Mouse (Mus musculus) CD8-positive naive resting alpha-beta T cell, adult 2 months (primary cell): ENCODE measurements around the gene Fars2.

Experiments
- DNase-seq, 2 experiments: peaks; one replicate each; pipeline ENCODE4 v3.0.0; 2022; ENCODE audit warnings: low read depth in 2 of 2, low spot score in 2 of 2

The Fars2 gene

DNA sequence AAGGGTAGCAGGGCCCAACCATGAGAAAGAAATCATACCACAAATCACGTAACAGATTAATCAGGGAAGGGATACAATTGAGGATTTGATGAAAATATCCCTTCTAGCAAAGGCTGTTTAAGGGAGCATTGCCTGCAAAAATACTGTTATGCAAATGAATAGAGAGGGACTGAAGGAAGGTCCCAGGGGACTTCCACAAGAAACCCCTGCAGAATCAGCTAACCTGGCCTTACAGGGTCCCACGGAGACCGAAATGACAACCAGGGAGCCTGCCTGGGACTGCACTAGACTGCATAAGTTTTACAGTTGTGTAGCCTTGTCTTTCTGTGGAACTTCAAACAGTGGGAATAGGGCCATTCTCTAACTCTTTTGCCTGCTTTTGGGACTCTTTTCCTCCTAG lies 98.8 kb downstream of the Fars2 start:
- no peak for DNase-seq

DNA sequence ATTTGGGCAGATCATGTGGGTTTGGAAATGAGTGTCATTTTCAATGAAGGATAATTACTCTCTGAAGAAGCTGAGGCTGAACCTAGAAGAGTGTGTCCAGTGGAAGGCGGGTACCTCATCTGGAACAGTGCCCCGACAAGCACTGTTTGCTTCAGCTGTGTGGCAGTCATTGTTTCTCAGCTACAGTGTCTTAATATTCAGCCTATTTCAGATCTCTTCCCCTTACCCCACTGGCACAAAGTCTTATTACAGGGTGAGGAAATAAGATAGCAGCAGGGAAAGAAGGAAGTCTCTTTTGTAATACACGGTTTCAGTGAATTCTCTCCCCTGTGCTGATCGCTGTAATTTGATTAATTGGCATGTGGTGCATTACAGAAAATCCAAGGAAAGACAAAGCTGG lies 101.1 kb downstream of the Fars2 start:
- DNase-seq, result no peak

DNA sequence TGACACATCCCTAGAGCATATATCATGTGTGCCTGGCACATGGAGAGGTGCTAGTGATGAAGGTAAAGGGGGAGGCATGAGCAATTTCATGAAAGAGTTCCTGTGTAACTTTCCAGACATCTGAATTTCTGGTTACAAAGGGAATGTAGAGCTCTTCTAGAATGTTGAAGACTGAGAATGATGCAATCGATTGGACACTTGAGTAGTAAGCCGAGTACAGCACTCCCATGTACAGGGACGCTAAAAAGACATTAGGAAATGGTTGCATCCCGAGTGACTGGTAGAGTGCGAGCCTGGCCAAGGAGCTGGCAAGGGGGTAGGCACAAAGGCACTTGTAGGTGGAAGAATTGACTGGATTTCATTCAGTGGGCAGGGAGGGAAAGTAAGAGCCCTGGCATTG lies 102.3 kb downstream of the Fars2 start:
- DNase-seq, result no peak

DNA sequence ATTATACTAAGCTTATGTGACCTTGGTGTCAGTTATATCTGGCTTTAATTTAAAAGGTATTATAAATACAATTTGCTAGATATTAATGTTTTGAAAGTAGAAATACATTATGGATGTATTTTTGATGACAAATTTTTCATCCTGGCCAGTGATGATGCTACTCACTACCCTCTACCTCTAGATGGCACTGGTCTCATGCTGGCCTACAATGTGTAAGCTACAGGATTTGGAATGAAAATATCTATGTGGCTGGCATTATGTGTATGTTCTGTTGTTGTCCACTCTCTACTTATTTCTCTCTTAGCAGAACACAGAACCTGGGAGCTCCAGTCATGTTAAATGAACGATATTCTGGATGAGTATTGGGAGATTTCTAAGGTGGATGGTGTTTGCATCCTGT lies 104.7 kb downstream of the Fars2 start:
- DNase-seq, result no peak

DNA sequence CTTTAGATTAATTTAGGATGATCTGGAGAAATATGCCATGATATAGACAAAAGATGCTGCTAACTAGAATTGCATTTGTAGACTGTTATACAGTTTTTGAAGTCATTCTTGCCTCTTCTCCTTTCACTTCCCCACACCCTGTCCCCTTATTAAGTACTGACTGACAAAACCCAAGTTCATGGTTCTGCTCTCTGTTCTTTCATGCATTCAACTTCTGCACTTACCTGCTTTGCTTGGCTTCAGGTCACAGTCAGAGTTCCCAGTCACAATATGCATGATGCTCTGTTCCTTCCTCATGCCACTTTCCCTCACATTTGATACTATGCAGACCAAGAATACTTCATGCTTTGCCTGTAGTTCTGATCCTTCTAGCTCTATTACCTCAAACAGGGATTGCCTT lies 105.5 kb downstream of the Fars2 start:
- DNase-seq, result no peak

DNA sequence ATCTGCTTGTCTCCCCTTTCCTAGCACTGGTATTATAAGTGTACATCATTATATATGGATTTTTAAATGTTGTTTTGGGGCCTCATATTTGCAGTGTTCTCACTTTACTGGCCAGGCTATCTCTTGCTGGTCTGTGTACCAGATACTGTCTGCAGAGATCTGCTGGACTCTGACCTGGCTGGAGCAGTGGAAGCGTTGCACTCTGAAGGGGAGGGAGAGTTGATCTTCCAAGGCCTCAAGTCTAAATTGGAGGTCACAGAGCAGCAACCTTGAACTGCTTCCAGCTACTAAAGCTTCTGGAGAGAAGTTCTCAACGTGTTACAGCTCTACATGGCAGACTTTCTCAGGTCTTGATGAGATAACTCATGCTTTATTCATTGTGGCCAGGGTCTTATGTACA lies 107.2 kb downstream of the Fars2 start:
- no peak for DNase-seq

DNA sequence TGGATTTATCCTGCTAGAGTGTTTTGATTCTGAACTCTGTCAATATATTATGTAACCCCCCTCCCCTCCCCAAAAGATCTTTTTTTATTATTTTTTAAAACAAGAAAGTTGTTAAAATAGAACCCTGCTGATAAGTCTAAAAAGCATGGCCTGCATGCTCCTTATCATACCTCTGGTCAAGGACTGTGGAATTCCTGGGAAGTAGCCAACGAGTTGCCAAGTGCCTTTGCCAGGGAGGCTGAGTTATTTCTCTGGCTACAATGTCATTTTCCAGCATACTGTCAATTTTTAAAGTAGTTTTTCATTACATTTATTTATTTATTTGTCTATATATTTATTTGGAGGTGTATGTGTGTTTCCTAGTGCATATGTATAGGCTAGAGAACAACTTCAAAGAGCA lies 125.0 kb downstream of the Fars2 start:
- no peak for DNase-seq

DNA sequence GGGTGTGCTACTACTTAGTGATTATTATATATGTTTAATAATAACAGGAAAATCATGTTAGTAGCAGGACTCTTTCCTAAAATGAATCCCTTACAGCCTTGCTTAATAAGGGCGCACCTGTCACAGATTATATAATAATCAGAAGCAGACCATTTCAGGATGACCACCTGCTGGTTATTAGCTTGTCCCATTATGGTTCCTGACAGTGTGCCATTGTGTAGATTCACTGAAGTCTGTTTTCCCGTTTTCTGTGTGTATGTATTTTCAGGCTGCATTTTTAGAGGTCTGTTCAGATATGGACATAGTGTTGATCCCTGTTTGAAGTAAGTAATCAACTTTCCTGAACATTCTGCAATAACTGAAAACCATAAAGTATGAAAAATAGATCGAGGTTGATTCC lies 136.7 kb downstream of the Fars2 start:
- no peak for DNase-seq

DNA sequence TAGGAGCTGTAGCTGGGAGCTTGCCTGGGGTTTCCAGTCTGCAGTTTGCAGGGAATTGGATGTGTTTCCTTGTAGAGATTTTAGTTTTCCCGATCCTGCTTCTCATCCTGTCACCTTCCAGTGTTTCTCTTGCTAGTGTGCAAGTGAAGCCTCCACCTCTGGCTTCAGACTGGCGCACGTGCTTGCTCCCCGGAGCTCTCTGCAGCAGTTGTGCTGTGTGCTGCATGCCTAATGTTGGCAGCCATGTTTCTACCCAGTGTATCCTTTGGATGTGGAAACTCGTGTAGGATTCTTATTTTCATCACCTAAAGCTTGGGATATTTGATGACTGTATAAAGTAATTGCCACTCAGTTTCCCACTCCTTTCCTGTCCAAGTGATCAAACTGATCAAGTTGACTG lies 140.0 kb downstream of the Fars2 start:
- DNase-seq, result no peak

DNA sequence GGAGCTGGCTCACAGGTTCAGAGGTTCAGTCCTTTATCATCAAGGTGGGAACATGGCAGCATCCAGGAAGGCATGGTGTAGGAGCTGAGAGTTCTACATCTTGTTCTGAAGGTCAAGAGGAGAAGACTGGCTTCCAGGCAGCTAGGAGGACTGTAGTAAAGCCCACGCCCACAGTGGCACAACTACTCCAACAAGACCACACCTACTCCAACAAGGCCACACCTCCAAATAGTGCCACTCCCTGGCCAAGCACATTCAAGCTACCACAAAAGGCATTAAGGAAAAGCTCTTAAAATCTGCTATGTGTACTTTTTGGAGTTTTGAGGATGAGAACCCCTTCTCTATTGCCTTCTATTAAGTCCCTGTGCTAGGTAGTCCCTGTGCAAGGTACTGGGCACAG lies 142.5 kb downstream of the Fars2 start:
- no peak for DNase-seq

DNA sequence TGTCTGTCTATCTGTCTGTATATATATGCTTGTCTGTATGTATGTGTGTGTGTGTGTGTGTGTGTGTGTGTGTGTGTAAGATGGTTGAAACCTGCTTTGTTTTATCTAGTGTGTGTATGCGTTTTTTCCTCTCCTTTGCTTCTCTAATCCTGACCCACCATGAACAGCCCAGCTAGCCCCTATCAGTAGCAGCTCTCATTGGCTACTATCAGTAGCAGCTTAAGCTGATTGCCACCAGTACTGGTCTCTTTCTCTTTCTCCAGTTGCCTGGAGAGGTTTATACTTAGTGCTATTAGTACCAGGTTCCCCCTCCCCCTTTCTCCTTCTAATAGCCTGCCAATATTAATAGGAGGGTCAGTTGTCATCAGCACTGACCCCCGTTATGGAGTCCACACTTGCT lies 144.1 kb downstream of the Fars2 start:
- no peak for DNase-seq

DNA sequence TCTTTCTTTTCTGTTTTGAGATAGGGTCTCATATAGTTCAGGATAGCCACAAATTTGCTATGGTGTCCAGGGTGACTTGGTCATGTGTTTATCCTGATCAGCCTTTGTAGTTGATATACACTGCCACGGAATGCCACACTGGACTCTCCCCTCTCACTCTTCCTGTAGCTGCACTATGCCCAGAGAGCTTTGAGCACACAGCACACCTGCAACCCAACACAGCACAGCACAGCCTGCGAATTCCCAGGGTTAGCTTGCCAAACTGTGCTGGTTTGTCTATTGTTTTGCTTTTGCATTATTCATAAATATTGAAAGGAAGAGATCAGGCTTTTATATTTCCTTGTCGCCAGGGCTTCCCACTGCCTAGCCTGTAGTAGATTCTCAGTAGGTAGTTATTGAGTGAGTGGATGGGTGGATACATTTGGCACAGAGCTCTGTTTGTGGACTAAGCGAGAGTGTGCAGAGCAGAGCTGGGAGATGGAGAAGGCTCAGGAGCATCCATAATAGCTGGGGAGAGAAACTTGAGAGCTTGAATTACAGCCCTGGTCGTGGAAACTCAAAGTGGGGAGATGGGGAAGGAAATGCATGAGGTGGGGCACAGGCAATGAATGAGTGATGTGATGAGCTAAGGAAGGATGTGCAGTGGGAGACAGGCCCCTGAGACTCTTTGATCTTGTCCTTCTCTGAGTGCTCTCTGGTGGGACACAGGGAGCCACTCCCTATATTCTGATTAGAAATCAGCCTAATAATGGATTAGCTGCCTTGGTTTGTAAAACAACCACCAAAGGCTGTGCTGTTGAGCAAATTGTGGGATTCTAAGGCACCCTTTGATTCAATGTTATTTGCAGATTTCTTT lies 146.3 kb downstream of the Fars2 start:
- DNase-seq, result no peak

DNA sequence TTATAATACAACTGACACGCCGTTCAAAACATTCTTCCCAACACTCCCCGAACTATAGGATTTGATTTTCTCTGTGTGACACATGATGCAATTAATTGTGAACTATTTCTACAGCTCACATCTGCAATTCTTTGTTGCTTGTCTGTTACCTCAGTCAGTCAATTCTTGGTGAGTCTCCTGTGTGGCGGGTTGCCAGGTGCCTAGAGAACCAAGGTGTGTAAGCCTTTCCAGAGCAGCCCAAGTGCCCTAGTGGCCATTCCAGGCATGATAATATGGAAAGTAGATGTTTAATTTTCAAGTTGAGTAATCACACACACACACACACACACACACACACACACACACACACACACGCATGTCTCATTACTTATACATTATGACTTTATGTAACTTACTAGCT lies 147.2 kb downstream of the Fars2 start:
- DNase-seq, result no peak

DNA sequence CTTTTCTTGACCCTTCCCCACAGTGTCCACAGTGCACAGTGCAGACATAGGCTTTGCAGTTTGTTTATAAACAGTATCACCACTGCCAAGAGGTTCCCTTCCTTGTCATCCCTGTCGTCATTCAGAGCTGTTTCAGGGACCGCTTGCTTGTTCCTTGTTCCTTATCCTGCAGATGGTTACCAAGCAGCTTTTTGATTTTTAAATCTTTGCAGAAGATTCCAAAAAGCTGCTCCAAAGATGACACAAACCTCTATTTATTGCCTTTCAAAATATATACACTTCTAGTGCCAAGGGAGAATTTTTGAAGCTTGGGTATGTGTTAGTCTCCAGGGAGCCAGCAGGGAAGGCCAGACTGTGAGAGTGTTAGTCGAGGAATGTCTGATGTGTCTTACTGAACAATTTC lies 148.1 kb downstream of the Fars2 start:
- no peak for DNase-seq

DNA sequence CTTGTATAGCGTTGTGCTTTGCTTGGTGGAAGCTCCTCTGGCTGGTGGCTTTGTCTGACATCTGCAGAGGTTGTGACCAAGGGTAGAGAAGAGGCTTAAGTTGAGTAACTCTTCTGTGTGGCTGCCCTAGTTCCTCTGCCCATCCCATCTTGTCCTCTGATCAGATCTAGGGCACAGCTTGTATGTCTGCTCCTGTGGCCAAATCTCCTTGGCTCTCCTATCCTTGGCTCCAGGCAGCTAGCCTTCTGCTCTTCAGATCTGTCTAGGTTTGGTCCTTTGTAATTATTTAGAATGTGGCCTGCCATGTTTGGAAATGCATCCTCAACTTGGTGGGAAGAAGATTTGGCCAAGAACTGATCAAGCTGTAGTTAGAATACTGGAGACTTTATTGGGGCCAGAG lies 150.2 kb downstream of the Fars2 start:
- DNase-seq, result no peak

DNA sequence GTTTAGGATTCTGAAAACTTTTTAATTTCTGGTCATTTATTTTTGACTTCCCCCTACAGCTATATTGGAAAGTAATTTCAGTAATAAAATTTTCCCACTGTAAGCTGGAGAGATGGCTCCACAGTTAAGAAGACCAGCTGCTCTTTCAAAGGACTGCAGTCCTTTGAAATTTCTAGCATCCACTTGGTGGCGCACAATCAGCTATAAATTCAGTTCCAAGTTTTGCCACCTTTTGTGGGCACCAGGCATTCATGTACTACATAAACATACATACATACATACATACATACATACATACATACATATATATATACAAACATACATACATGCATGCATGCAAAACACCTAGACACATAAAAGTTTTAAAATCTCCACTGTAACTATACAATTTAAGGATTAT lies 153.7 kb downstream of the Fars2 start:
- no peak for DNase-seq

DNA sequence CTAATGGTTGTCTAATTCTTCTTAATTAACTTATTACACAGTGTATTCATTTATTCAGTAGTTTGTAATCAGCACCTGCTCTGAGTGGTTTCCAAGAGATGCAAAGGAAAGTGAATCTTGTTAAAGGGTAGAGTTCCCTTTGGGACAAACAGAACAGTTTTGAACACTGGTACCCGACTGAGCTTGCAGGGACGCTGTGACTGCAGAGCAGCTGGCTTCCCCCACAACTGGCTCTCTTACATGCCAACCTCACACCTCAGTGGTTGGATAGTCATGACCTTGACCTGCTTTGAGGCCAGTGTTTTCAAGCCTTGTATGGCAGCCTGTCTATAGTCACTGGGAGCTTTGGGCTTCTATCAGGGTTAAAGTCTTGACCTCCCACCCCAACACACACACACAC lies 156.3 kb downstream of the Fars2 start:
- DNase-seq, result no peak

DNA sequence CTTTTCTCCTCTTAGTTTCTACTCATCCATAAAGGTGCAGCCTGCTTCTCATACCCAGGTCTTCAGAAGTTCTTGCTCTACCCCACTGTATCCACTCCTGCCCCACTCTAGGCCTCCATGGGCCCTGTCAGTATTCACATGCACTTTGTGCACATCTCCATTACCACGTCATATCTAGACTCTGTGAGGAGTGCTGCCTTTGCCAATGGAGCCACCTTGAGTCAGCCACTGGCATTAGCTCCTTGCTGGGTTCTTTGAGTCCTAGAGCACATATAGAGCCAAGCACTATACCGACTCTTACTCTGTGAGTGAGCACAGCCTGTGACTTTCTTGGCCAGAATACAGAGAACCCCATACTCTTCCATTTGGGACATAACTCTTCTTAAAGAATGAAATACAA lies 159.0 kb downstream of the Fars2 start:
- DNase-seq, result no peak

DNA sequence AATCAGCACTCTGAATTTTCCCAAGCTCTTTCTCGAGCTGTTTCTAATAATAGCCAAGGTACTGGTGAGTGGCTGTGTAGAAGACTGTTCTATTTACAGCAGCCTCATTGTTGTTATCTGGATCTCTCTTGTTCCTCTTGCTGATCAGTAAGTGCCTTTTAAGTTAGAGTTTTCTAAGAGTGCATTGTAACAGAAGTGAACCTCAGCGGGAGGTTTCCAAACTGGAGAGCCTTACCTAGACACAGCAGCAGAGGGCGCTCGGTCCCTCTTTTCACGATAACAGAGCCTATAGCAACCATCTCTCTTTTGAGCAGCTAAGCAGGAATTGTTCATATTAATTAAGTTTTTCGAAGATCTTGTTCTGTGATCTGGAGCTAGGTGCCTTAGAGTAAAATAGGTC lies 164.8 kb downstream of the Fars2 start:
- peak in 1 of 2 experiments; percentile 21 for DNase-seq

DNA sequence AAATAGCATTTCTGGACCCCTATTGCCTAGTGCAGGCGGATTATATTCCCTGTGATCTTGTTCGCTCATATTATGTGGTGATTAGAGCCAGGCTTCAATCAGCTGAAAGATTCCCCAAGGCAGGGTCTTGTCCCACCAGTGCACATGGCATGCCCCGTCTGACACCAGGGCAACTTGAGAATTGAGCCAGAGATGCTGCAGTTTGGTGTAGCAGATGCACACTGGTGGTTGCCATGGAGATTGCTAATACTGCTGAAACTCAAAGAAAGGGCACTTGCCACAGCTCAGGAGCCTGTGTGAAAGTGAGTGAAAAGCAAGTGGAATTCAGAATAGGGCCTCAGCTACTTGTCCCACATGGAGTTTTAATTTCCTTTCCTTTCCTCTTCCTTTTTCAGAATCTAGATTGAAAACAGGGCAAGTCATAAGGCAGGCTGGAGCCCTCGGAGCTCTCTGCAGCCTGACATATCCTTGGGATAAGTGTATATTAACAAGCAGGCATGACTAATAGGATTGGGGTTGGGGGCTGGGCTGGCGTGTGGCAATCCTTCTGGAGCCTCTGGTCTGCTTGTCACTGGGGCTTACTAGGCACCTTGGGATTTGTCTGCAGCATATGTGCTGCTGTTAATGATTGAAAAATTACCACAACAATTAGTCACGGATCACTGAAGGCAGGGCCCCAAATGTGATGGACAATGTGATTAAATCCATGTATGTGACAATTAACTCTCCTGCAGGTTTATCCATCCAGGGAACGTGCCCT lies 165.8 kb downstream of the Fars2 start:
- no peak for DNase-seq

DNA sequence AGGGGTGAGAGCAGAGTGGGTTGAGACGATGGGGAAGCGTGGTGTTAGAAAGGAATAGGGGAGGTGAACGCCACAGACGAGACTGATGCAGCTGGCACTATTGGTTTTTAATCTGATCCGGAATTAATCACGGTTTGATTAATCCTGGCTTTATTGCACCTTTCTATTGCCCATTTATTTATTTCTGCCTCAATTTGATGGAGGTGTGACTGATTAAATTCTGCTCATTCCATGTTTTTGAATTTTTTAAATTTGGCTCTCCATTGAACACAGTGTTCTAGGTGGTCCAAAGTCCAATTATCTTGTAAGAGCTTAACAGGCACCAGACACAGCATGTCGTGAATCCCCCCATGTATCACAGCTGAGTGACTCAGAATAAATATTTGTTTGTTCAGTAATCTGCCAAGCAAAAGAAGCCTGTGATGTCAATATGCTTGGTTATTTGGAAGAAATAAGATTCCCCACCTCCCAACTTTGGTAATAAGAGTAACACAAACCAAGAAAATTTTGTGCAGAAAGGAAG lies 166.4 kb downstream of the Fars2 start:
- DNase-seq, result no peak

DNA sequence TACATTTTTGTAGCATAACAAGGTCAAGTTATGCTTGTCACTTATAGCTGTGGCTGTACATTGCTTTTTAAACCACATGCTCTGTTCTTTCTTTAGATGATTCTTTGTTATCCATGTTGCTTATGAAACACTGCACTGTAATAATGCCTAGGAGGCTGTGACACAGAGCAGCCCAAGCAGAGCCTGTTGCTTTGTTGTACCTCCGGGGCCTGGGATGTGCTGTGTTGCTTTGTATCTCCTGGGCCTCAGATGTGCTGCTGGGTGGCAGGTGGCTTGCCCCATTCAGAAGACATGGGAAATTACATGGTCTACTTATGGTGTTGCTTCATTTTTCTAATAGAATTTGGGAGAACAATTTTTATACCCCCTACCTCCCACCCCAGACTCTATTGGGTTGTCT lies 166.9 kb downstream of the Fars2 start:
- DNase-seq, result no peak
